Mouse (Mus musculus) heart, embryonic 11.5 days (tissue): ENCODE results near the gene Tex22. TPM values are rescaled to one million over a fixed set of nuclear protein-coding genes. Genes with fewer than 3 reads are reported as not detected.

Source experiments
- ATAC-seq: fragments of 200-750 bp; cut with Nextera tagmentation; replicated peaks from 2 replicates; pipeline ENCODE4 v1.8.0; 2017; ENCODE audit warnings: moderate library complexity; ENCODE audit not compliant: insufficient number of reproducible peaks, low FRiP score, low TSS enrichment
- H3K27ac ChIP-seq: fragments of 300-500 bp; sonication (generic); 2 replicates; pipeline ENCODE4 v1.5.1; 2014; ENCODE audit warnings: mild to moderate bottlenecking, low read depth, low read length
- H3K27me3 ChIP-seq: fragments of 300-500 bp; sonication (generic); 2 replicates; pipeline ENCODE4 v1.6.1; 2014; ENCODE audit warnings: mild to moderate bottlenecking, low read length, mixed read lengths; ENCODE audit not compliant: control insufficient read depth, insufficient read depth
- H3K36me3 ChIP-seq: fragments of 300-500 bp; sonication (generic); 2 replicates; pipeline ENCODE4 v1.6.1; 2014; ENCODE audit warnings: mild to moderate bottlenecking, low read length, moderate library complexity, mixed read lengths; ENCODE audit not compliant: control insufficient read depth, insufficient read depth
- H3K4me1 ChIP-seq: fragments of 300-500 bp; sonication (generic); 2 replicates; pipeline ENCODE4 v1.6.1; 2014; ENCODE audit warnings: low read length; ENCODE audit not compliant: control insufficient read depth, insufficient read depth
- H3K4me2 ChIP-seq: fragments of 300-500 bp; sonication (generic); 2 replicates; pipeline ENCODE4 v1.6.1; 2014; ENCODE audit warnings: mild to moderate bottlenecking, moderate library complexity
- H3K4me3 ChIP-seq: fragments of 300-500 bp; sonication (generic); 2 replicates; pipeline ENCODE4 v1.5.1; 2014; ENCODE audit warnings: low read depth, low read length
- H3K9ac ChIP-seq: fragments of 300-500 bp; sonication (generic); 2 replicates; pipeline ENCODE4 v1.6.1; 2014; ENCODE audit warnings: mild to moderate bottlenecking, low read depth, low read length, moderate library complexity
- H3K9me3 ChIP-seq: fragments of 300-500 bp; sonication (generic); replicated peaks from 2 replicates; pipeline ENCODE4 v1.6.1; 2016; ENCODE audit warnings: low read length; ENCODE audit not compliant: control insufficient read depth
- WGBS: fragments of 180-500 bp; shearing (Covaris S2); extraction: QIAGEN DNeasy Blood & Tissue Kit; methylation state at CpG from one replicate; pipeline ENCODE4 v1.1.7; 2014; ENCODE audit not compliant: insufficient replicate concordance; 5-methylcytosine and 5-hydroxymethylcytosine counted together
- polyA plus RNA-seq: library from polyadenylated mRNA; unstranded; fragments of >200 nt; fragmentation: Nextera tagmentation; extraction: Ambion mirVana; gene quantifications from 2 replicates; pipeline ENCODE4 v1.2.1, GENCODE M21; 2014

Tex22 gene
- polyA plus RNA-seq, 1 experiment from 2014 or later = 0.16 TPM

- no peak overlapping the region for H3K9ac ChIP-seq
- H3K27ac ChIP-seq = no peak overlapping the region
- 33% methylated on average over 4 of the region's 4 CpGs for WGBS
- no peak for ATAC-seq
- 0 out of 2 replicates have a peak, but pooled peaks cover 4% of the 10 kb centered on the region for H3K27me3 ChIP-seq
- H3K9me3 ChIP-seq = no peaks in the 10 kb centered on the region
- H3K4me2 ChIP-seq = no peak overlapping the region
- no peaks in the 10 kb centered on the region for H3K4me1 ChIP-seq
- no peaks in the 10 kb centered on the region for H3K36me3 ChIP-seq
- H3K4me3 ChIP-seq = no peak overlapping the region
Observed at GRCm38 (mm10) chr12:113088026-113088425, 13.7 kb downstream of the Tex22 start.

GRCm38 (mm10) chr12:113089107-113089506, 14.8 kb downstream of the Tex22 start:
- no peak for ATAC-seq
- Histone ChIP-seq H3K9ac (no peak overlapping the region), H3K4me1 (no peaks in the 10 kb centered on the region), H3K4me2 (no peak overlapping the region), H3K36me3 (no peaks in the 10 kb centered on the region), H3K27ac (no peak overlapping the region), H3K4me3 (no peak overlapping the region), H3K27me3 (0 out of 2 replicates have a peak, but pooled peaks cover 4% of the 10 kb centered on the region), H3K9me3 (no peaks in the 10 kb centered on the region)
- WGBS = 75% methylated on average over 6 of the region's 6 CpGs

GRCm38 (mm10) chr12:113090053-113090452, 15.8 kb downstream of the Tex22 start:
- H3K4me2 ChIP-seq = no peak overlapping the region
- H3K9me3 ChIP-seq = no peaks in the 10 kb centered on the region
- WGBS = 81% methylated on average over 17 of the region's 17 CpGs
- no peak overlapping the region for H3K27ac ChIP-seq
- H3K4me1 ChIP-seq = no peaks in the 10 kb centered on the region
- 0 out of 2 replicates have a peak, but pooled peaks have one; percentile 2 for ATAC-seq
- H3K4me3 ChIP-seq = no peak overlapping the region
- H3K36me3 ChIP-seq = no peaks in the 10 kb centered on the region
- 0 out of 2 replicates have a peak, but pooled peaks cover 4% of the 10 kb centered on the region for H3K27me3 ChIP-seq
- H3K9ac ChIP-seq = no peak overlapping the region

- no peak for ATAC-seq
- WGBS = 87% methylated on average over 5 of the region's 5 CpGs
- Histone ChIP-seq H3K4me3 (no peak overlapping the region), H3K4me2 (peak overlapping the region; percentile 81), H3K36me3 (no peaks in the 10 kb centered on the region), H3K4me1 (peaks cover 32% of the 10 kb centered on the region), H3K27ac (no peak overlapping the region), H3K9ac (no peak overlapping the region), H3K27me3 (no peaks in the 10 kb centered on the region), H3K9me3 (no peaks in the 10 kb centered on the region)
Observed at GRCm38 (mm10) chr12:113097040-113097439, 22.7 kb downstream of the Tex22 start.

- under 1% methylated on average over 30 of the region's 53 CpGs for WGBS
- Histone ChIP-seq H3K4me2 (peak within 1 kb of the TSS; percentile 81), H3K4me1 (peaks cover 34% of the 10 kb centered on the region), H3K4me3 (peak within 1 kb of the TSS; percentile 99), H3K27ac (peak within 1 kb of the TSS; percentile 83), H3K36me3 (no peaks in the 10 kb centered on the region), H3K9ac (peak within 1 kb of the TSS; percentile 99), H3K27me3 (no peaks in the 10 kb centered on the region), H3K9me3 (no peaks in the 10 kb centered on the region)
- ATAC-seq = peak; percentile 70
Observed at GRCm38 (mm10) chr12:113097749-113098281, 23.5 kb downstream of the Tex22 start, which contains the start of gene Mta1. Gene Mta1 (plus strand): TSS chr12:113098278.

- Histone ChIP-seq H3K27ac (peak overlapping the region; percentile 83), H3K4me3 (peak overlapping the region; percentile 99), H3K4me1 (peaks cover 39% of the 10 kb centered on the region), H3K27me3 (no peaks in the 10 kb centered on the region), H3K36me3 (no peaks in the 10 kb centered on the region), H3K9me3 (no peaks in the 10 kb centered on the region), H3K4me2 (peak overlapping the region; percentile 81), H3K9ac (peak overlapping the region; percentile 99)
- 0 out of 2 replicates have a peak, but pooled peaks have one; percentile 3 for ATAC-seq
- under 1% methylated on average over 42 of the region's 60 CpGs for WGBS
Observed at GRCm38 (mm10) chr12:113098530-113099151, 24.3 kb downstream of the Tex22 start.

GRCm38 (mm10) chr12:113099470-113100237, 25.4 kb downstream of the Tex22 start:
- ATAC-seq = no peak
- H3K9me3 ChIP-seq = no peaks in the 10 kb centered on the region
- no peak overlapping the region for H3K27ac ChIP-seq
- peaks cover 42% of the 10 kb centered on the region for H3K4me1 ChIP-seq
- H3K4me2 ChIP-seq = peak overlapping the region; percentile 81
- H3K36me3 ChIP-seq = no peaks in the 10 kb centered on the region
- peak overlapping the region; percentile 99 for H3K4me3 ChIP-seq
- peak overlapping the region; percentile 99 for H3K9ac ChIP-seq
- 27% methylated on average over 6 of the region's 6 CpGs for WGBS
- no peaks in the 10 kb centered on the region for H3K27me3 ChIP-seq

GRCm38 (mm10) chr12:113100448-113101076, 26.3 kb downstream of the Tex22 start:
- no peaks in the 10 kb centered on the region for H3K36me3 ChIP-seq
- no peak overlapping the region for H3K4me3 ChIP-seq
- peak overlapping the region; percentile 81; the same call in 1 of the 2 replicates for H3K4me2 ChIP-seq
- no peaks in the 10 kb centered on the region for H3K9me3 ChIP-seq
- ATAC-seq = no peak
- peak overlapping the region; percentile 99; the same call in 1 of the 2 replicates for H3K9ac ChIP-seq
- WGBS = 79% methylated on average over 5 of the region's 5 CpGs
- no peak overlapping the region for H3K27ac ChIP-seq
- peaks cover 42% of the 10 kb centered on the region for H3K4me1 ChIP-seq
- H3K27me3 ChIP-seq = no peaks in the 10 kb centered on the region
